Mouse (Mus musculus) embryonic facial prominence, embryonic 11.5 days (tissue): ENCODE data around the gene Ube2h. TPM values are rescaled to one million over a fixed set of nuclear protein-coding genes. Genes with fewer than 3 reads are reported as not detected.
"Not testable (repeated sequence)": the region's sequence is repeated elsewhere in the genome, so short reads cannot be mapped to it uniquely, and the experiment has no call there.

Experiments used
- ATAC-seq: fragments of 200-750 bp; cut with Nextera tagmentation; replicated peaks from 2 replicates; pipeline ENCODE4 v1.8.0; 2017; ENCODE audit warnings: low read depth; ENCODE audit not compliant: insufficient number of reproducible peaks, low FRiP score, low TSS enrichment
- DNase-seq: peaks from one replicate; pipeline ENCODE4 v3.0.0-alpha.2; 2015; ENCODE audit warnings: low spot score
- H3K27ac ChIP-seq: fragments of 300-500 bp; sonication (generic); replicated peaks from 2 replicates; pipeline ENCODE4 v1.5.1; 2014; ENCODE audit warnings: mild to moderate bottlenecking, low read depth, low read length, control low read depth
- H3K27me3 ChIP-seq: fragments of 300-500 bp; sonication (generic); 2 replicates; pipeline ENCODE4 v1.6.1; 2014; ENCODE audit warnings: mild to moderate bottlenecking, low read length, moderate library complexity, mixed read lengths; ENCODE audit not compliant: control insufficient read depth, insufficient read depth
- H3K36me3 ChIP-seq: fragments of 300-500 bp; sonication (generic); replicated peaks from 2 replicates; pipeline ENCODE4 v1.6.1; 2014; ENCODE audit warnings: low read depth, mild to moderate bottlenecking, low read length, moderate library complexity, mixed read lengths; ENCODE audit not compliant: control insufficient read depth, insufficient read depth
- H3K4me1 ChIP-seq: fragments of 300-500 bp; sonication (generic); 2 replicates; pipeline ENCODE4 v1.6.1; 2014; ENCODE audit warnings: low read length, mixed read lengths; ENCODE audit not compliant: control insufficient read depth, insufficient read depth
- H3K4me2 ChIP-seq: fragments of 300-500 bp; sonication (generic); 2 replicates; pipeline ENCODE4 v1.6.1; 2014; ENCODE audit warnings: low read depth, mild to moderate bottlenecking, control low read depth, low read length, moderate library complexity
- H3K4me3 ChIP-seq: fragments of 300-500 bp; sonication (generic); 2 replicates; pipeline ENCODE4 v1.5.1; 2014; ENCODE audit warnings: low read depth, low read length, control low read depth
- H3K9ac ChIP-seq: fragments of 300-500 bp; sonication (generic); replicated peaks from 2 replicates; pipeline ENCODE4 v1.6.1; 2014; ENCODE audit warnings: mild to moderate bottlenecking, control low read depth, low read length
- H3K9me3 ChIP-seq: fragments of 300-500 bp; sonication (generic); replicated peaks from 2 replicates; pipeline ENCODE4 v1.6.1; 2016; ENCODE audit warnings: mild to moderate bottlenecking, low read length, inconsistent platforms, mixed read lengths; ENCODE audit not compliant: control insufficient read depth
- WGBS: fragments of 180-500 bp; shearing (Covaris S2); extraction: QIAGEN DNeasy Blood & Tissue Kit; methylation state at CpG from one replicate; pipeline ENCODE4 v1.1.7; 2014; 5-methylcytosine and 5-hydroxymethylcytosine counted together
- polyA plus RNA-seq: library from polyadenylated mRNA; unstranded; fragments of >200 nt; fragmentation: Nextera tagmentation; extraction: Ambion mirVana; gene quantifications from 2 replicates; pipeline ENCODE4 v1.2.1, GENCODE M21; 2014

Gene Ube2h
- polyA plus RNA-seq, 1 experiment from 2014 or later = 52.4 TPM

DNA sequence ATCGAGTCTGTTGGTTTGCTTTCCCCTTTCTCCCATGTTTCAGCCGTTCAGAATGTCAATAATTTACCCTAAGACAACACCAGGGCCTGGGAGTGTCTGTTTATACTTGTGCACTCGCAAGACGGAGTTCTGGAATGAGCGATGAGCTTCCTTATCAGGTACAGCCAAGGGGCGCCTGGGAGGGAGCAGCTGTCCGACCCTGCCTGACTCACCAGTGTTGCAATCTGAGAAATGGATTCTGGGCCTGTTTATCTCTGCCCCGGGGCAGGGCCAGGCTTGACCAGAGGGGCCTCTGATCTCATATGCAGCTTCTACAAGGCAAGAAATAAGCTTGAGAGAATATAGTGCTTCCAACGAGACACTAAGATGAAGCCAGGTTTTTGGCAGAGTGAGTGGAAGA, 3.4 kb upstream of the Ube2h start:
- Histone ChIP-seq H3K9ac (no peak overlapping the region), H3K4me1 (no peaks in the 10 kb centered on the region), H3K36me3 (no peaks in the 10 kb centered on the region), H3K4me3 (no peak overlapping the region), H3K27me3 (no peaks in the 10 kb centered on the region), H3K9me3 (no peaks in the 10 kb centered on the region), H3K4me2 (no peak overlapping the region), H3K27ac (no peak overlapping the region)
- 66% methylated on average over 9 of the region's 9 CpGs for WGBS
- DNase-seq (no peak), ATAC-seq (no peak)

DNA sequence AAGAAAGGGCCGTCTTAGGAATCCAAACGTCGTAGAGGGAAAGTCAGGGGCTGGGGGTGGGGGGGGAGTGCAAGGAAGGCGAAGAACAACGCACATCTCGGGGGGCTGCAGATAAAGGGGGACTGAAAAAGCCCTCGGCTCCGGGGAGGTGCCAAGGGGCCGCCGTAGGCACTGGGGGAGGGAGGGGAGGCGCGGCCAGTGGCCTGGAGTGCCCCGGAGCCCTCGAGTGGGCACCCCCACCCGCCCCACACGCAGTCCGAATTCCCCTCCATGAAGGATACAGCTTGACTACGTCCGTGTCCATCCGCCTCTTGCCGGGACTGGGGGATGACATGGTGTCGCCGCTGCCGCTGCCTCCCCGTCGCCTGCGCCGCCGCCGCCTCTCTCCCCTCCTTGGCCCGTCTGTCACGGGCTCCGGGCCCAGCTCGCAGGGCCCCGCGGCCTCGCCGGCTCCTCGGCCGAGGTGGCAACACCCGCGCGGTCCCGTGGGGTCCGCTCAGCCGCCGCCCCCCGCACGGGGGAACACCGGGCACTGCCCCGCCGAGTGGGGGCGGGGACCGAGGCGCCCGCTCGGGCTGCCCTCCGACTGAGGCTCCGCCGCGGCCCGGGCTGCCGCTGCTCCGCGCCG, 454 bp downstream of the Ube2h start:
- Histone ChIP-seq H3K27ac (peak overlapping the region; percentile 76), H3K4me2 (peak overlapping the region; percentile 86), H3K9ac (peak overlapping the region; percentile 78), H3K4me3 (peak overlapping the region; percentile 79)
- not testable (repeated sequence) for H3K36me3 ChIP-seq, H3K27me3 ChIP-seq, H3K4me1 ChIP-seq, H3K9me3 ChIP-seq
- DNase-seq = peak; percentile 38
- WGBS = under 1% methylated on average over 25 of the region's 66 CpGs
- ATAC-seq = peak; percentile 68; the same call in 1 of the 2 replicates

GRCm38 (mm10) chr6:30302781-30303631, 1.3 kb downstream of the Ube2h start:
- 0% methylated on average over 11 of the region's 11 CpGs for WGBS
- DNase-seq = peak; percentile 58

DNA sequence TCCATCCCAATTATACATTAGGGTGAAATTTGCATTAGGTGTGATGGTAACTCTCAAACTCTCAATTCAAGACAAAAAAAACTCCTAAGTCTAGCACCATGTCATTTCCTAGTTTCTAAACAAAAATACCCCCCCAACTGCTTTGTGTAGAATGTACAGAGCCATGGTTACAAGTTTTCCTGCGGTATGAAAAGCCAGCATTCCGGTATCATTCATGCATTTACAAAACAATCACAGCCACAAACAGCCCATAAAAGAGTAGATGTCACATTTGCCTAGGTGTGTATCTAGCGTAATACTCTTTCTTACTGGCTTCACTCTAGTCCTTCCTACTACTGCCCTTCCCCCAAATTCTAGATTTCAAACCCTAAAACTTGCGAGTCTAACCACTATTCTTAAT, 2.2 kb downstream of the Ube2h start:
- Histone ChIP-seq H3K27me3 (no peaks in the 10 kb centered on the region), H3K27ac (no peak overlapping the region), H3K4me1 (peaks cover 4% of the 10 kb centered on the region), H3K4me2 (peak overlapping the region; percentile 86), H3K36me3 (no peaks in the 10 kb centered on the region), H3K9me3 (no peaks in the 10 kb centered on the region), H3K9ac (peak overlapping the region; percentile 43), H3K4me3 (peak overlapping the region; percentile 79)
- ATAC-seq = no peak
- no peak for DNase-seq
- WGBS = 7% methylated on average over 4 of the region's 4 CpGs

More at GRCm38 (mm10) chr6:30302781-30303631, 1.3 kb downstream of the Ube2h start:
- H3K4me2 ChIP-seq = peak overlapping the region; percentile 86
- H3K9me3 ChIP-seq = no peaks in the 10 kb centered on the region
- no peaks in the 10 kb centered on the region for H3K36me3 ChIP-seq
- H3K4me1 ChIP-seq = peaks cover 4% of the 10 kb centered on the region
- ATAC-seq = no peak
- H3K9ac ChIP-seq = peak overlapping the region; percentile 78
- peak overlapping the region; percentile 72 for H3K27ac ChIP-seq
- no peaks in the 10 kb centered on the region for H3K27me3 ChIP-seq
- peak overlapping the region; percentile 79 for H3K4me3 ChIP-seq

DNA sequence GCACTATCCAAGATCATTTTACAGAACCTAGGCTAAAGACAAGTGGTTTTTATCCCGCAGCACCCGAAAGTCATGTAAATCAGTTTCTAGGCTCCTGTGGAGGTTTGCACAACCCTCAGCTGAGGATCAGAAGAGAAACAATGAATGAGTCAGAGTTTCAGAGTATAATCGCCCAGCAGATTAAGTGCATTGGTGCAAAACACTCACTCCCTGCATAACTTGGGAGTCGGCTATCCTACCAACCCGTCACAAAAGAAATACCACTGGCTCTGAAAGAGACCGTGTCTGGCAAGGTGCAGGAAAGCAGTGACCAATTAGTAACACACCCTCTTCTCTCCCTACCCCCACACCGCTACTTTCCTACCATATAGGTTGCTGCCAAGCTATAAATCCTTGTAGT, 3.4 kb downstream of the Ube2h start:
- peak; percentile 24 for DNase-seq
- Histone ChIP-seq H3K36me3 (no peaks in the 10 kb centered on the region), H3K4me2 (peak overlapping the region; percentile 86), H3K27ac (peak overlapping the region; percentile 78), H3K9me3 (no peaks in the 10 kb centered on the region), H3K27me3 (no peaks in the 10 kb centered on the region), H3K4me1 (peaks cover 4% of the 10 kb centered on the region), H3K9ac (peak overlapping the region; percentile 25), H3K4me3 (peak overlapping the region; percentile 79)
- WGBS = 2% methylated on average over 7 of the region's 7 CpGs
- ATAC-seq = no peak

- Histone ChIP-seq H3K9ac (no peak overlapping the region; the same call in 1 of the 2 replicates), H3K4me1 (peaks cover 4% of the 10 kb centered on the region)
Observed at GRCm38 (mm10) chr6:30300372-30300771, 4.0 kb downstream of the Ube2h start.

GRCm38 (mm10) chr6:30299683-30300082, 4.7 kb downstream of the Ube2h start:
- no peak for DNase-seq
- no peak for ATAC-seq
- Histone ChIP-seq H3K36me3 (no peaks in the 10 kb centered on the region; the same call in 1 of the 2 replicates), H3K9me3 (no peaks in the 10 kb centered on the region), H3K27ac (no peak overlapping the region), H3K9ac (no peak overlapping the region), H3K4me1 (peaks cover 4% of the 10 kb centered on the region), H3K4me2 (no peak overlapping the region), H3K4me3 (no peak overlapping the region), H3K27me3 (no peaks in the 10 kb centered on the region)
- WGBS = 81% methylated on average over 5 of the region's 5 CpGs

More at GRCm38 (mm10) chr6:30300372-30300771, 4.0 kb downstream of the Ube2h start:
- Histone ChIP-seq H3K9me3 (no peaks in the 10 kb centered on the region), H3K4me3 (peak overlapping the region; percentile 79), H3K36me3 (no peaks in the 10 kb centered on the region), H3K4me2 (peak overlapping the region; percentile 86), H3K27me3 (no peaks in the 10 kb centered on the region), H3K27ac (peak overlapping the region; percentile 78)
- 0% methylated on average over 5 of the region's 5 CpGs for WGBS
- ATAC-seq = peak; percentile 53
- DNase-seq = peak; percentile 88

DNA sequence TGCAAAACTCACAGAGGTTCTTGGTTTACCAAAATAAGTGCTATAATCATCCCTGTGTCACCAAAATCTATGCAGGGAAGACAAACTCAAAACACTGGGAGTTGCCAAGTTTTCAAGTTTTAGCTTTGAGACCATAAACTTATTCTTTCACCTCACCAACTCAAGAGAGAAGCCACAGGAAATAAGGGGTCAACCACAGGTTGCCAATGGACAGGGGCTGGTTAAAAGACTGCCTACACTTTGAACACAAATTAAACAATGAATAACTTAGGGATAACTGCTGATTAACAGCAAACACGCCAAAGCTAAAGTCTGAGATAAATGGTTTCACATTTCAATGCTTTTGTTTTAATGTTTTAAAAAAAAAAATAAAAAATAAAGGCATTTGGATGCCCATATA, 5.2 kb downstream of the Ube2h start:
- DNase-seq = no peak
- Histone ChIP-seq H3K4me3 (no peak overlapping the region), H3K4me2 (no peak overlapping the region), H3K36me3 (no peaks in the 10 kb centered on the region; the same call in 1 of the 2 replicates), H3K9ac (no peak overlapping the region), H3K9me3 (no peaks in the 10 kb centered on the region), H3K4me1 (peaks cover 4% of the 10 kb centered on the region), H3K27ac (no peak overlapping the region), H3K27me3 (no peaks in the 10 kb centered on the region)
- ATAC-seq = no peak
- 78% methylated on average over 1 of the region's 1 CpGs for WGBS
